Mouse (Mus musculus): ENCODE measurements around the gene Madd.

Madd gene

DNA sequence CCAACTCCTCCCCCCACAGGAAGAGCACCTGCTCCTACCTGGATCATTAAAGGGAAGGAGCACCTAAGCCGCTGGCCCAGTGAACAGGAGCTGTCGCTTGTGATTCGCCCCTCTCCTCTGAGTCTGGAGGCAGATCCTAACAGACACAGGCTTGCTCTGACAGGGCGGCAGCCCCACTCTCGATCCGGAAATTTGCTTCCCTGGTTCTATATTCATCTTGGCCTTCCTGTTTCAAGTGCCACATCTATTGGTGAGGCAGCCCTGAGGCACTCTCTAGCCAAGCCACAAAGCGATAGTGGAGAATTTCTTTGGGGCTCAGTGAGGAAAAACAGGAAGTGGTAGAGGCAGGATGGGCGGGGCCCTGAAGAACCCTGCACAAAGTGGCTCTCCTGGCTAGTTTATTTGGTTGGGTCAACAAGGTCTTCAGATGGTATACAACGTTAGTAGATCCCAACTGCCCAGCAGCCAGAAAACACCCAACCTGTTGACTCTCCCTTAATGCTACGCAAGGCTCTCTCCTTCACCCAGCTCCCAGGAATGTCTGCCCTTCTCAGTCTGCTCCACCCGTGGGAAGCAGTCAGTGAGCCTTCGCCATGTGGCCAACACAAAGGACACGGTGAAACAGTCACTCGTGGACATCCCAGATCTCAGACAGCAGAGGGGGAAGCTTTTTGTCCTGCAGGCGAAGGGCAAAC is at the start of gene Madd:
Gene Madd (minus strand): TSS at position 127 of the 695 bp plus-strand sequence.
- no peak for DNase-seq (ENCODE audit: low read depth, low spot score)

GRCm38 (mm10) chr2:91229735-91230134 is 46.1 kb upstream of the Madd start:
- peak; percentile 81 for DNase-seq (ENCODE audit: low read depth, low spot score)

DNA sequence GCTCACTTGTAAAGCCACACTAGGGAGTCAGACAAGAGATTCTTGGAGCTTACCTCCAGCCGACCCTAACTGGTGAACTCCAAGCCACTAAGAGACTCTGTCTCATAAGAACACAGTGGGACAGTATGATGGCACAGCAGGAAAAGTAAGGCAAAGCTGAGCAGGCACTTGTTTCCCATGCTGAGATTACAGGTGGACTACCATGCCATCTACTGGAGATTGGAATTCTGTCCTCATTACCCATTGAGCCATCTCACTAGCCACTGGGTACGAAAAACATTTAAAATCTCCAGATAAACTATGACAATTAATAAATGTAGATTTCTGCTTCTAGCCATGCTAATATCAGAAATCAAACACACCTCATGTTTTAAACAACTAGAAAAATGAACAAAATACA is 40.0 kb upstream of the Madd start:
- DNase-seq (ENCODE audit: low read depth, low spot score), result no peak

DNA sequence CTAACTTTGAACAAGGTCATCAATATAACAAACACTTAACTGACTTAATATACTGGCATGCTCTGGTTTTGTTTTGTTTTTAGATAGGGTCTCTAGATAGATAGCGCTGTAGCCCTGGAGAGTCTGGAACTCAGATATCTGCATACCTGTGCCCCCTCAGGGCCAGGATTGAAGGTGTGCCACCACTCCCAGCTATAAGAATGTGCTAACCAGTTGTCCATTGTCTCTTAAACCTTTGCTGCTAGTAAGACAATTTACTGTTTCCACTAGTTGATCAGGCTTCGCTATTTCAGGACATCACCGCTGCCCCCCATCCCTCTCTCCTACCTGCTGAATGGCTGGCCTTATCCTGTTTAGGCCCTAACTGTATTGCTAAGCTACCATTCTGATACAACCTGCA is 36.9 kb upstream of the Madd start:
- no peak for DNase-seq (ENCODE audit: low read depth, low spot score)

DNA sequence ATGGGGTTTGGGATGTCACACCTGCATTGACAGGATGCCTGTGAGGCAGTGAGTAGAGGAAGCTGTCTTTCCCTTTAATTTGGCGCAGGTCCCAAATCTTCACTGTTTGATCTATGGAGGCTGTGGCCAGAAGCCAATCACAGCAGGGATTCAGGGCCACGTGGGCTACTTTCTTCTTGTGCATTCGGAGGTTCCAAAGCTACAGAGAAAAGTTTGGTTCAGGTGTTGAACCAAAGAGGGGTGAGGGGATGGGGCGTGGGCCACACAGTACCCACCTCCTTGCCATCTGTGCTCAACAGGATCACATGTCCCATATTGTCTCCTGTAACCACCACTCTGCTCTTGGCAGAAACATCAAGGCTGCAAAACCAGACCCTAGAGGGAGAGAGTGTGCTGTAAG is 33.4 kb upstream of the Madd start:
- no peak for DNase-seq (ENCODE audit: low read depth, low spot score)

GRCm38 (mm10) chr2:91213311-91213710 is 29.7 kb upstream of the Madd start:
- DNase-seq (ENCODE audit: low read depth, low spot score), result no peak

GRCm38 (mm10) chr2:91206254-91206775 is 22.7 kb upstream of the Madd start:
- no peak for DNase-seq (ENCODE audit: low read depth, low spot score)

DNA sequence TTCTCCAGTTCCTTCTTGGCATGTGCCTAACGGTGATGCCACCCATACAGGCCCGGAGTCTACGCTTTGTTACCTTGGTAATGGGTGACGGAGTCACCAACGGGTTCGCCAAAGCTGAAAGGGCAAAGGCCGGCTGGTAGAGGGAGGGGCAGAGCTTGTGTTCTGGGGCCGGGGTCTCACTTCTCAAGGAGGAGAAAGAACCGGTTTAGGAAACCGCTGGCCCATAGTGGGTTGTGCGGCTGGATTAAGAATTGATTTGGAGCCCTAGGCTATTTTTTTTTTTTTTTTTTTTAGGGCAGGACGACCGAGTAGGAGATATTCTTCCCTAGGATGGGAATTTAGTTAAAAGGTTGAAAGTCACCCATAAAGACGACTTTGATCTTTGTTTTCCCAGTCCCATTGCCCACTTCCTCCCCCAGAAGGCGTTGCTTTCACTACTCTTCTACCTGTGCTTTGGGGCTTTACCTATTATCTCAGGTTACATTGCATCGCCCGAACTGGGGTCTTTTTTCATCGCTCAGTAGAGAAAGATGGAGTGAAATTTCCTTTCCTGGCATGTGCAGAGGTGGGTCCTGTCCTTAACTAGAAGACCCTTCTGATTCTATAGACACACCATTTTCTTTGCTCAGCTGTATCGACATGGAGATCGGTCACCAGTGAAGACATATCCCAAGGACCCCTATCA is 19.5 kb upstream of the Madd start:
- DNase-seq (ENCODE audit: low read depth, low spot score), result no peak

DNA sequence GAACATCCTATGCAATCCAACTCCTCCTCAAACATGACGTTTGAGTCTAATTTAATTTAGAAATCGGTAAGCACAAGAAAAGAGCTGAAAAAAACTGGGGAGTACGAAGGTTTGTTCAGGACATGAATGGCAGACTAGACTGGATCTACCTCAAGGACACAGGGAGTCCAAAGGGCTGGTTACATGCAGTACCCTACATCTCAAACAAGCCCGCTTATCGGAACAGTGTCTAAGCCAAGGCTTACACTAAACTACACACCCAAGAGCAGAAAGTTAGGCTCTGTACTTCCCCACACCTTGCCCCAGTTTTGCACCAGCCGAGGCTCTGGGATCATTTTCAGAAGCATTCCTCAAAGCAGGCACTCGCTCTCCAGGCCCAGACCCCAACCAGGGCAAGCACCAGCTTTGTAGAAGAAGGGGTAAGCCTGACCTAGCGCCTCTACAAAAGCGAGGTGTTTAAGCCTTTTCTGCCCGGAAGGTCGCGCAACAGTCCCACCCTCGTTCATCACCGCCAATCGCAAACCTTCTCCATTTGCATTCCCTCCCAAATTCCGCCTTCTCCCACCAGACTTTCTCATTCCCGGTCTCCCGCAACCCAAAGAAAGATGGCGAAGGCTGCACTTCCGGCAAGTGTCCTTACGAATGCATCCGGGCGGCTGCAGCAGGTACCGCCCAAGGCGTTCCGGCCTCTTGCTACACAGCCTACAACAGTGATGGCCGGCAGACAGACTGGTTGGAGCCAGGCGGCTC is 18.8 kb upstream of the Madd start, which contains the start of the genes Nr1h3 and Acp2:
Gene Nr1h3 (minus strand): TSS at position 613 of the 750 bp plus-strand sequence.
Gene Acp2 (plus strand): TSS at position 664 of the 750 bp plus-strand sequence.
- DNase-seq (ENCODE audit: low read depth, low spot score), result peak; percentile 95

DNA sequence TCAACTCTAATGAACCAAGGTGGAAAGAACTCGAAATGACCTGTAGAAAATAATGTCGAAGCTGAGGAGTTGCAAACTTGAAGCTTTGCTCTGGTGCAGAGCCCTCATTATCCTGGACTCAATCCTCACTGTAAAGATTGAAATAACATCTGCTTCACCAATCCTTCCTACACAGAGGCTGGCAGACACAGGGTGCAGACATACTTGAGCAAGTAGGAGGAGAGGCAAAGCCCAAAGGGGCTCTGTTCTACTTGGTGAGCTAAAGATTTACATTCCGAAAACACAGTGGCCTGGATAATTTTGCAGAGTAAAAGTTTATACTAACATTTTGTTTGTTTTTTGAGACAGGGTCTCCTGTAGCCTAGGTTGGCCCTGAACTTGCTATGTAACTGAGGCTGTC is 15.3 kb upstream of the Madd start:
- no peak for DNase-seq (ENCODE audit: low read depth, low spot score)

DNA sequence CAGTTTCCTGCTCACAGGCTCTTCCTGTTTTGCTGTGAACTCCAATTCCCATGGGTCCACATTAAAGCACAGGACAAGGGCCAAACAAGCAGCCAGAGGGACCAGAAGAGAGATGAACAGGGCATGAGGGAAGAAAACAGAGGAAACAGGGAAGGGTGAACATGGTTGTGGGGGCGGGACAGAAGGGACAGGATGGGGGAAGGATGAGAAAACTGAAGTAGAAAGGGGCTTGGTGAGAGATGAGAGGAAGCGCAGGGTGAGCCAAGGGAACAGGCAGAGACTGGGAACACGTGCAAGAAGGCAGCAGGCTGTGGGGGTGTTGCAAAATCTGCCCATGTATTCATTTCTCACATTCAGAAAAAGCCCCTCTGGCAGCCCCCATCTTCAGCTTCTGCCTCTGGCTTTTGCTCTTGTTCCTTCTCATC is 13.0 kb upstream of the Madd start:
- DNase-seq (ENCODE audit: low read depth, low spot score), result no peak

DNA sequence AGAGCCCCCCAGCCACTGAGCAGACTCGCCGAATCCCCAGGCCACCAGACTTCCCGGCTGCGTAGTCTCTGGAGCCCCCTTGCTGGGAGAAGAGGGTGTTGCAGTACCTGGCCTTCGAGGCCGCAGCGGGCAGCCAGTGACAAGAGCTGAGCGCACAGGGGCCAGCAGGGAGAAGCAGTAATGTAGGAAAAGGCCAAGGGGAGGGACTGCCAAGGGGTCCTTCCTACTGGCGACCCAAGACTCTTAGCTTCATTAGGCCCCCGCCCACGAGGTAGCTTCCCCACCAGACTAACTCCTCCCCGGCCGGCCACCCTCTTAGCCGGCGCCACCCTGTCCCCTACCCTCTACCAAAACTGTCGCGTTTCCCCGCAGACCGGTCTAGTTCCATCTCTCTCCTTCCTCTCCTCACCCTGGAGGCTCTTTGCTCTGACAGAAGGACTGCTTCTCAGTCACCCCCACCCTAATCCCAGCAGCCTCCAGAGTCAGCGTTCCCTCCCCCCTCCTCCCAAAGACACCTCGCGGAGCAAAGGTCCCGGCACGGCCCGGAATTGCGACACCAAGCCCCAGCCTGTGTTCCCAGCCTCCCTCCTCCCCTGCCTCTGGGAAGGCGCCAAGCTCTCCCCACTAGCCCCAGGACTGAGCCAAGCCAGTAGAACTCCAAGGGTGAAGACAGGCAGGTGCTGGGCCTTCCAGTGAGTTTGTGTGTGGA is 11.1 kb upstream of the Madd start:
- no peak for DNase-seq (ENCODE audit: low read depth, low spot score)

- DNase-seq (ENCODE audit: low read depth, low spot score), result no peak
Measured at GRCm38 (mm10) chr2:91190501-91190900, 6.9 kb upstream of the Madd start.

GRCm38 (mm10) chr2:91187431-91187830 is 3.8 kb upstream of the Madd start:
- peak; percentile 78 for DNase-seq (ENCODE audit: low read depth, low spot score)

GRCm38 (mm10) chr2:91186208-91186607 is 2.6 kb upstream of the Madd start:
- no peak for DNase-seq (ENCODE audit: low read depth, low spot score)

GRCm38 (mm10) chr2:91183148-91183513 is 506 bp downstream of the Madd start:
- peak; percentile 99 for DNase-seq (ENCODE audit: low read depth, low spot score)

DNA sequence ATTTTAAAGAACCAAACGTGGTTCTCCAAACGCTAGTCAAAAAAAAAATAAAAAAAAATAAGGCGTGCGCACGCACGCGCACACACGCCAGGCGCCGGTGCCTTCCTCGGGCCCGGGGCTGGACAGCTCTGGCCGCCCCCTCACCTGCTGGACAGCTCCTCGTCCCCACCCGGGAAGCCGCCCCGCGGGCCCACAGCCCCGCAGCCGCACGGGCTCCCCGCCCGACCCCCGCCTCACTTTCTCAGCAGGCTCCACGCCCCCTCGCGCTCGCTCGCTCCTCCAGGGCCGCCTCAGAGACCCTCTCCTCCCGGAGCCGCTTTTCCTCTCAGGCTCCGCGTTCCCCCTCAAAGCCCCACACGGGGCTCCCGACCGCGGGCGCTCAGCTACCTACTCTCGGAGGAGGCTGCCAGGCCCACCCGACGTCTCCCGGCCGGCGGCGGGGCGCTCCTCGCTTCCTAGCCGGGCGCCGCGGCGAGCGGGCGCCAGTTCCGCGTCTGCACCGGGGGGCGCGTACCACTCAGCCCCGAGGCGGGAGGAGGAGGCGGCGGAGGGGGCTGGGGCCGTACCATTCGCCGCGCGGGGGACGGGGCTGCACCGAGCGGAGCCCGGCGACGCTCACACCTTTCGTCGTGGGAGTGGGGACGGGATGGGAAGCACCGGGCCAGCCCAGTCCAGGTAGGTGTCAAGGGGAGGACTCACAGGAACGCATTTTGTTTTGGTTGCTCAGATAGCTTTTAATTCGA is 1.1 kb downstream of the Madd start:
- DNase-seq (ENCODE audit: low read depth, low spot score), result peak; percentile 87

DNA sequence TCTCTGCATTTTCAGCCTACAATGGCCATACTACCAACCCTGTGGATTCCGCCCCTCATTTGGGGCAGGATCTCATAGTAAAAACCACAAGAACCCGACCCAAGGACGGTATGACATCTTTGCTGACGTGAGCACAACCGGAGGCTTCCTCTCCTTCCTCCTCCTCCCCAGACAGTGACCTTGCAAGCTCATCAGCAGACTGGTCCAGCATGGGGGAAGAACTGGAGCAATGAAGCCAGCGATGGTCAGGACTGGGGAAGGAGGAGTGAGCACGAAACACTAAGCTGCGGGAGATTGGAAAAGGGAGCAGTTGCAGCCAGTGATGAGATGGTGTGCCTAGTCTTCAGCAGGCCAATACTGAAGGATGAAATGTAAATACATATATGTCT is 1.6 kb downstream of the Madd start:
- no peak for DNase-seq (ENCODE audit: low read depth, low spot score)

- DNase-seq (ENCODE audit: low read depth, low spot score), result no peak
Measured at GRCm38 (mm10) chr2:91180706-91181105, 2.9 kb downstream of the Madd start.

GRCm38 (mm10) chr2:91179825-91180224 is 3.8 kb downstream of the Madd start:
- no peak for DNase-seq (ENCODE audit: low read depth, low spot score)

DNA sequence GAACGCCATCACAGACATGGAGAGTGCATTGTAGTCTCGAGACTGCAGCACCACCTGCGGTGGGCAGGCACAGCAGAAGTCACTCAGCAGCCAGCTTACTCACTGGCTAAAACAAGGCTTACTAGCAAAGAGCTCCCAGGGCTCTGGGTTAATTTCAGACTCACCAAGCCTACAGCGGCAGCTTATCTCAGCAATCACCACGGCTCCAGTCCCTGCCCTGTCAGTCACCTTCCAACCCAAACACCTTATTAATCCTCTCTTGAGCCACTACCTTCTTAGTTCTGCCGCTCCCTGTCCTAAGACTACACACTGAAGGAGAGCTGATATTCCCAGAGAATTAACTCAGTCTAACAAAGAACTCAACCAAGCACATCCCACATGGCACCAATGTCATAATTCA is 7.4 kb downstream of the Madd start:
- no peak for DNase-seq (ENCODE audit: low read depth, low spot score)
